Mouse (Mus musculus) forebrain, postnatal 0 days (tissue): ENCODE results near the gene Galnt6. TPM values are rescaled to one million over a fixed set of nuclear protein-coding genes. Genes with fewer than 3 reads are reported as not detected.

Experiments
- ATAC-seq: fragments of 200-750 bp; cut with Nextera tagmentation; 2 replicates; pipeline ENCODE4 v1.8.0; 2017; ENCODE audit warnings: mild to moderate bottlenecking, moderate library complexity
- DNase-seq: peaks from one replicate; pipeline ENCODE4 v3.0.0-alpha.2; 2015
- H3K27ac ChIP-seq: fragments of 300-500 bp; sonication (generic); 2 replicates; pipeline ENCODE4 v1.5.1; 2014; ENCODE audit warnings: low read depth, mild to moderate bottlenecking, antibody characterized with exemption, low read length, moderate library complexity, mixed read lengths
- H3K27me3 ChIP-seq: fragments of 300-500 bp; sonication (generic); 2 replicates; pipeline ENCODE4 v1.6.1; 2014; ENCODE audit warnings: mild to moderate bottlenecking, low read length, mixed read lengths; ENCODE audit not compliant: insufficient read depth
- H3K36me3 ChIP-seq: fragments of 300-500 bp; sonication (generic); 2 replicates; pipeline ENCODE4 v1.6.1; 2014; ENCODE audit warnings: mild to moderate bottlenecking, moderate library complexity; ENCODE audit not compliant: insufficient read depth
- H3K4me1 ChIP-seq: fragments of 300-500 bp; sonication (generic); 2 replicates; pipeline ENCODE4 v1.6.1; 2014; ENCODE audit warnings: antibody characterized with exemption; ENCODE audit not compliant: insufficient read depth
- H3K4me2 ChIP-seq: fragments of 300-500 bp; sonication (generic); 2 replicates; pipeline ENCODE4 v1.6.1; 2014; ENCODE audit warnings: low read depth, mild to moderate bottlenecking, moderate library complexity
- H3K4me3 ChIP-seq: fragments of 300-500 bp; sonication (generic); 2 replicates; pipeline ENCODE4 v1.5.1; 2014; ENCODE audit warnings: low read depth, low read length, mixed read lengths
- H3K9ac ChIP-seq: fragments of 300-500 bp; sonication (generic); 2 replicates; pipeline ENCODE4 v1.6.1; 2014; ENCODE audit warnings: mild to moderate bottlenecking
- H3K9me3 ChIP-seq: fragments of 300-500 bp; sonication (generic); 2 replicates; pipeline ENCODE4 v1.6.1; 2016; ENCODE audit warnings: low read length
- CTCF ChIP-seq: sonication (generic); IDR thresholded peaks from 2 replicates; pipeline ENCODE4 v1.5.1; 2016; ENCODE audit warnings: antibody characterized with exemption, control low read depth, low read depth
- WGBS: fragments of 180-500 bp; shearing (Covaris S2); extraction: QIAGEN DNeasy Blood & Tissue Kit; methylation state at CpG from one replicate; pipeline ENCODE4 v1.1.7; 2014; 5-methylcytosine and 5-hydroxymethylcytosine counted together
- polyA plus RNA-seq: library from polyadenylated mRNA; unstranded; fragments of >200 nt; fragmentation: Nextera tagmentation; extraction: Ambion mirVana; gene quantifications from 2 replicates; pipeline ENCODE4 v1.2.1, GENCODE M21; 2015
- total RNA-seq: library from RNA; depleted of rRNA; stranded (reverse); fragments of >200 nt; gene quantifications from 2 replicates; pipeline ENCODE4 v1.2.3, GENCODE M21; 2014

The Galnt6 gene
- total and polyA plus RNA-seq, 2 experiments from 2014 or later, result 0.47 to 1.5 TPM

- no peak for TF ChIP-seq CTCF
- DNase-seq, result no peak
- no peak for ATAC-seq
- H3K36me3 ChIP-seq, result no peaks in the 10 kb centered on the region
- H3K27ac ChIP-seq, result no peak overlapping the region
- no peaks in the 10 kb centered on the region for H3K9me3 ChIP-seq
- WGBS, result 74% methylated on average over 6 of the region's 6 CpGs
- H3K4me3 ChIP-seq, result no peak overlapping the region
- no peak overlapping the region for H3K4me2 ChIP-seq
- no peaks in the 10 kb centered on the region for H3K27me3 ChIP-seq
- H3K4me1 ChIP-seq, result no peaks in the 10 kb centered on the region
- H3K9ac ChIP-seq, result no peak overlapping the region
These were observed 29.8 kb downstream of the Galnt6 start for GRCm38 (mm10) chr15:100699386-100699785.

- Histone ChIP-seq H3K36me3 (no peaks in the 10 kb centered on the region), H3K4me3 (no peak overlapping the region), H3K4me2 (no peak overlapping the region), H3K9ac (no peak overlapping the region), H3K9me3 (no peaks in the 10 kb centered on the region), H3K27ac (no peak overlapping the region), H3K4me1 (no peaks in the 10 kb centered on the region), H3K27me3 (no peaks in the 10 kb centered on the region)
- no peak for TF ChIP-seq CTCF
- DNase-seq (no peak), ATAC-seq (no peak)
- 86% methylated on average over 10 of the region's 10 CpGs for WGBS
These were observed 31.1 kb downstream of the Galnt6 start for GRCm38 (mm10) chr15:100698078-100698477.

GRCm38 (mm10) chr15:100694406-100694805 lies 34.8 kb downstream of the Galnt6 start:
- H3K36me3 ChIP-seq, result no peaks in the 10 kb centered on the region

GRCm38 (mm10) chr15:100691990-100692389 lies 37.2 kb downstream of the Galnt6 start:
- no peak overlapping the region for H3K27ac ChIP-seq
- no peak overlapping the region for H3K4me3 ChIP-seq
- H3K9ac ChIP-seq, result no peak overlapping the region
- ATAC-seq (no peak), DNase-seq (no peak)
- peaks cover 4% of the 10 kb centered on the region; the same call in 1 of the 2 replicates for H3K9me3 ChIP-seq
- TF ChIP-seq CTCF, result no peak
- 78% methylated on average over 3 of the region's 3 CpGs for WGBS
- H3K27me3 ChIP-seq, result no peaks in the 10 kb centered on the region
- H3K36me3 ChIP-seq, result no peaks in the 10 kb centered on the region
- H3K4me2 ChIP-seq, result no peak overlapping the region
- H3K4me1 ChIP-seq, result no peaks in the 10 kb centered on the region

More at GRCm38 (mm10) chr15:100694406-100694805, 34.8 kb downstream of the Galnt6 start:
- no peak overlapping the region for H3K27ac ChIP-seq
- no peak for DNase-seq
- no peak overlapping the region for H3K4me3 ChIP-seq
- ATAC-seq, result no peak
- peaks cover 4% of the 10 kb centered on the region; the same call in 1 of the 2 replicates for H3K9me3 ChIP-seq
- no peak overlapping the region for H3K9ac ChIP-seq
- no peaks in the 10 kb centered on the region for H3K27me3 ChIP-seq
- no peaks in the 10 kb centered on the region for H3K4me1 ChIP-seq
- TF ChIP-seq CTCF, result no peak
- WGBS, result 82% methylated on average over 9 of the region's 9 CpGs
- H3K4me2 ChIP-seq, result no peak overlapping the region

GRCm38 (mm10) chr15:100687430-100687971 lies 41.7 kb downstream of the Galnt6 start, which contains the start of gene Cela1:
Cela1 (minus strand) TSS chr15:100687921.
- Histone ChIP-seq H3K4me1 (no peaks in the 10 kb centered on the region), H3K4me3 (no peak within 1 kb of the TSS), H3K9ac (no peak within 1 kb of the TSS), H3K27ac (no peak within 1 kb of the TSS), H3K36me3 (no peaks in the 10 kb centered on the region), H3K27me3 (no peaks in the 10 kb centered on the region), H3K9me3 (peaks cover 4% of the 10 kb centered on the region; the same call in 1 of the 2 replicates), H3K4me2 (no peak within 1 kb of the TSS)
- TF ChIP-seq CTCF, result no peak
- WGBS, result 91% methylated on average over 8 of the region's 8 CpGs
- DNase-seq (no peak), ATAC-seq (no peak)

GRCm38 (mm10) chr15:100686989-100687388 lies 42.2 kb downstream of the Galnt6 start:
- no peak overlapping the region for H3K27ac ChIP-seq
- peaks cover 4% of the 10 kb centered on the region; the same call in 1 of the 2 replicates for H3K9me3 ChIP-seq
- no peaks in the 10 kb centered on the region for H3K4me1 ChIP-seq
- no peak for ATAC-seq
- no peak overlapping the region for H3K9ac ChIP-seq
- no peaks in the 10 kb centered on the region for H3K27me3 ChIP-seq
- no peak for DNase-seq
- no peak overlapping the region for H3K4me3 ChIP-seq
- 52% methylated on average over 12 of the region's 12 CpGs for WGBS
- TF ChIP-seq CTCF, result no peak
- no peaks in the 10 kb centered on the region for H3K36me3 ChIP-seq
- H3K4me2 ChIP-seq, result no peak overlapping the region

GRCm38 (mm10) chr15:100686434-100686833 lies 42.7 kb downstream of the Galnt6 start:
- WGBS, result 77% methylated on average over 6 of the region's 6 CpGs
- Histone ChIP-seq H3K27me3 (no peaks in the 10 kb centered on the region), H3K4me1 (no peaks in the 10 kb centered on the region), H3K9ac (no peak overlapping the region), H3K4me2 (no peak overlapping the region), H3K9me3 (peaks cover 4% of the 10 kb centered on the region; the same call in 1 of the 2 replicates), H3K36me3 (no peaks in the 10 kb centered on the region), H3K4me3 (no peak overlapping the region), H3K27ac (no peak overlapping the region)
- TF ChIP-seq CTCF, result no peak
- ATAC-seq (no peak), DNase-seq (no peak)
